Mouse (Mus musculus) MEL (cell line): Measurements from ENCODE around the gene Pakap.

Source experiments
- CHD1 ChIP-seq: IDR thresholded peaks from 2 replicates; pipeline ENCODE4 v1.6.1; 2012; ENCODE audit warnings: low read depth, mild to moderate bottlenecking, inconsistent platforms, low read length, improper control_type of control experiment
- CTCF ChIP-seq, 3 experiments: IDR thresholded peaks in 2 of 3; conservative IDR thresholded peaks in 1 of 3; 2 replicates each; pipeline ENCODE4 v1.5.1; 2011 to 2012; ENCODE audit warnings: low read length in 3 of 3, low read depth in 2 of 3, mild to moderate bottlenecking in 2 of 3, improper control_type of control experiment in 1 of 3, inconsistent platforms in 1 of 3, mixed read lengths in 1 of 3, moderate library complexity in 1 of 3; ENCODE audit not compliant: control insufficient read depth in 1 of 3, insufficient read depth in 1 of 3, poor library complexity in 1 of 3, severe bottlenecking in 1 of 3
- HCFC1 ChIP-seq: IDR thresholded peaks from 2 replicates; pipeline ENCODE4 v1.6.1; 2012; ENCODE audit warnings: low read depth, mild to moderate bottlenecking, inconsistent platforms, low read length, improper control_type of control experiment, moderate library complexity
- JUND ChIP-seq: IDR thresholded peaks from 2 replicates; pipeline ENCODE4 v1.6.1; 2011; ENCODE audit warnings: low read depth, mild to moderate bottlenecking, improper control_type of control experiment, low read length
- KAT2A ChIP-seq: conservative IDR thresholded peaks from 2 replicates; pipeline ENCODE4 v1.6.1; 2012; ENCODE audit warnings: low read depth, low read length, improper control_type of control experiment, inconsistent platforms
- MAX ChIP-seq: IDR thresholded peaks from 2 replicates; pipeline ENCODE4 v1.6.1; 2011; ENCODE audit warnings: low read length, improper control_type of control experiment
- POLR2AphosphoS2 ChIP-seq: IDR thresholded peaks from 2 replicates; pipeline ENCODE4 v1.6.1; 2011; ENCODE audit warnings: low read length, improper control_type of control experiment
- USF1 ChIP-seq: IDR thresholded peaks from 2 replicates; pipeline ENCODE4 v1.6.1; 2014; ENCODE audit warnings: low read depth, mild to moderate bottlenecking, inconsistent platforms, low read length, improper control_type of control experiment, moderate library complexity

GRCm38 (mm10) chr4:57716735-57717134, 148.8 kb downstream of the Pakap start:
- TF ChIP-seq HCFC1 (no peak), USF1 (no peak), KAT2A (no peak), CTCF (IDR thresholded peaks at IDR 0.05 in 2 of 3, conservative IDR thresholded peaks at IDR 0.05 in 1 of 3; ENCODE audit: control insufficient read depth in 1 of 3, insufficient read depth in 1 of 3, low read depth in 2 of 3, low read length in 3 of 3, poor library complexity in 1 of 3, severe bottlenecking in 1 of 3) (no peak), CHD1 (no peak), JUND (no peak), MAX (no peak), POLR2AphosphoS2 (no peak)
